Mouse (Mus musculus) activated CD4-positive, CD25-positive, alpha-beta regulatory T cell (primary cell): ENCODE results near the gene Cers6. TPM values are rescaled to one million over a fixed set of nuclear protein-coding genes. Genes with fewer than 3 reads are reported as not detected.

ENCODE experiments used
- polyA plus RNA-seq, 2 experiments: library from polyadenylated mRNA; unstranded; fragments of 100-300 nt; shearing (Covaris generic); gene quantifications; one replicate each; pipeline ENCODE4 v1.2.1; 2017

The Cers6 gene
- 1 to 10 TPM; 3.8 to 8.4 TPM for polyA plus RNA-seq

GRCm38 (mm10) chr2:68860904-68861685, at the start of gene Cers6:
Cers6 (plus strand) TSS chr2:68861441.

DNA sequence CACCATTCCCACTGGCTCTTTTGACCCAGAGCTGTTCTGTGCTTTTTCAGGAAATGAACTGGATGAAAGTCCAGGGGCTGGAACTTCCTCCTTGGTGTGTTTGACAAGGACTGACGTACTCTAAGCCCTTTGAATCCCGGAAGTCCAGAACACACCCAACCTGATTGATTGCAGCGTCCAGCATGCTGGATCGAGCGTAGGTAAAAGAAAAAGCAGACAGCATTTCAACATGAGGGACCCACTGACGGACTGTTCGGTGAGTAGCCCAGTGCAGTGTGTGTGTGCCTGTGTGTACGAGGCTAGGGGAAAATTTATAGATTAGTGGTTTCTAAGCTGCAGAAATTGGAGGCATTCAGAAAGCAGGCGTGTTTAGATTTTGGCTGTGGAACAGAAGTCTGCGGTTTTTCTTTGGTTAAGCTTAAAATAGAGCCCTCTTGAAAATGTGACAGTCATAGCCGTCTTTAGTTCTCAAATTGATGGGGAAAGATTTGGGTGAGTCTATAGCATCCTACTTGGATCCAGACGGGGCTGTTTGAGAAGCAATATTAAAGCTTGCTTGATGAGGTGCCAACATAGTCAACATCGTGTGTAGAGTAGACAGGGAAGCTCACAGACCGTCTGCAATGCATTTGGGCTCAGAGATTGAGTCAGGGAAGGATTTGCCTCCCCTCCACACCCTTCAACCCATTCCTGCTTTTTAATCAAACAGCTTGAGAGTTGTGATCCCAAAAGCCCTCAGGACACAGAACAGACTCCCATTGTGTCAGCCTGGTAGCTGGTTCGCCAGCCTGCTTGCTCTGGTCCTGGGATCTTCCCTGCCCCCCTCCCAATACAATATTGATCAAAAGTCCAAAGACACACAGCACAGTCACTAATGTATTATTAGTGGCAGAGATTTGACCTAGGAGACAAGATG, 274.7 kb downstream of the Cers6 start, which contains the start of gene Nostrin:
Gene Nostrin, plus strand, starts transcription at position 140 of the 916 bp plus-strand sequence.

Other genes starting within 250 kb of the Cers6 start
- gene 4932414N04Rik, start 205.0 kb upstream of the Cers6 start, polyA plus RNA-seq, result under 1 TPM in 1 of 2 experiments, not detected in 1; 0.06 TPM